Mouse (Mus musculus): Measurements from ENCODE around the gene Hist1h2bf. TPM values are rescaled to one million over a fixed set of nuclear protein-coding genes. Genes with fewer than 3 reads are reported as not detected.

Hist1h2bf gene
- total RNA-seq (2021): 100 to 1,000 TPM; 116 to 129 TPM

DNA sequence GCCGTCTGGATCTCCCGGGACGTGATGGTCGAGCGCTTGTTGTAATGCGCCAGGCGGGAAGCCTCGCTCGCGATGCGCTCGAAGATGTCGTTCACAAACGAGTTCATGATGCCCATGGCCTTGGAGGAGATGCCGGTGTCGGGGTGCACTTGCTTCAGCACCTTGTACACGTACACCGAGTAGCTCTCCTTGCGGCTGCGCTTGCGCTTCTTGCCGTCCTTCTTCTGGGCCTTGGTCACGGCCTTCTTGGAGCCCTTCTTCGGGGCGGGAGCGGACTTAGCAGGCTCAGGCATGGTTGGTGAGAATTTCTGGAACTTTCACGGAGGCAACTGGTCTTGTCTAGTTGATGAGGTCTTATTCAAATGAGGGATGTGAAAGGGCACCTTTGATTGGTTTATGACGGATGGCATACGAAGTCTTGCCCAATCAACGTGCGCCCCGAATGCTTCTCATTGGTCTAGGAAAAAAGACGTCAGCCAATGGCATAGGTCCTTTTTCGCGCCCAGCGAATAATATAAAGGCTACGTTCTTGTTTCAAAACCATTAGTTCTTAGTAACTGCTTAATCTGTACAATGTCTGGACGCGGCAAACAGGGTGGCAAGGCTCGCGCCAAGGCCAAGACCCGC lies at the start of gene Hist1h2bf, which contains the start of gene Hist1h2ad:
Hist1h2bf (minus strand) TSS at position 299 of the 627 bp plus-strand sequence.
Hist1h2ad (plus strand) TSS at position 484 of the 627 bp plus-strand sequence.
- intact Hi-C loops (cut with DNase I): loop anchor here (1.0 kb wide), 1 partner anchor 47 kb away; the partner anchor contains the start of gene Hist1h2be
- DNase-seq: peak; percentile 91 to 92

DNA sequence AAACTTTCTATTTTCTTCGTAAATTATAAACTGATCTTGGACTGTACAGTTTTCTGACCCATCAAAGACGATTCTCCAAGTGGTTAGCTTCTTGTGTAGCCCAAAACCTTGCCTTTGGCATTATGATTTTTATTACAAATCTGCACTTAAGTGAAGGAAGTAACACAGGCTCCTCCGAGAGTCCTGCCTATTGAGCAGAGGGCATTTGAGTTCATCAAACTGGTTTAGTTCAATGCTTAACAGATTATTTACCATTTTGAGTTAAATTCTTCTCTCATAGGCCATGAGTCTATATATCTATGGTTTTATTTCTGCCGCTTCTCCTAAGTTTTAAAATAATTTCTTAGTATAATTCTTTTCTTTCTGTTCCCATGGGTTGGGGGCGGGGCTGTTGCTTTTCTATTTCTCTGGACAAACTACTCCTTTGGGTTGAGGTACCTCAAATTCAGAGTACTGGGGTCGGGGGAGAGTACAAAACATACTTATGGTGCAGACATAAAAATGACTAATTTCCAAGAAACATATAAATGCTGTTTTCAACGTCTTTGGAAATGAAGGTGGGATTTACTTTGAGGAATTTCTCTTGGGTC lies 49.0 kb upstream of the Hist1h2bf start:
- DNase-seq: peak; percentile 17 to 43
- intact Hi-C loops (cut with DNase I): loop anchor here (1.0 to 5.0 kb wide), 4 partner anchors 36 to 114 kb away; partner anchors contain the start of genes Hist1h1c, Hist1h2bc and Hist1h4c

- peak; percentile 94 to 95 for DNase-seq
- intact Hi-C loops (cut with DNase I): loop anchor here (1.0 to 5.0 kb wide), 4 partner anchors 35 to 115 kb away; partner anchors contain the start of genes Hist1h1c, Hist1h2bc and Hist1h4c
Observed at GRCm38 (mm10) chr13:23622175-23622671, 48.2 kb upstream of the Hist1h2bf start, which contains the start of gene Hist1h1e. Hist1h1e (minus strand) TSS chr13:23622558.

GRCm38 (mm10) chr13:23621532-23622174 lies 47.7 kb upstream of the Hist1h2bf start:
- intact Hi-C loops (cut with DNase I): loop anchor here (1.0 to 5.0 kb wide), 5 partner anchors 34 to 116 kb away; partner anchors contain the start of genes Hist1h1c, Hist1h2ad, Hist1h2bc and Hist1h2bf

DNA sequence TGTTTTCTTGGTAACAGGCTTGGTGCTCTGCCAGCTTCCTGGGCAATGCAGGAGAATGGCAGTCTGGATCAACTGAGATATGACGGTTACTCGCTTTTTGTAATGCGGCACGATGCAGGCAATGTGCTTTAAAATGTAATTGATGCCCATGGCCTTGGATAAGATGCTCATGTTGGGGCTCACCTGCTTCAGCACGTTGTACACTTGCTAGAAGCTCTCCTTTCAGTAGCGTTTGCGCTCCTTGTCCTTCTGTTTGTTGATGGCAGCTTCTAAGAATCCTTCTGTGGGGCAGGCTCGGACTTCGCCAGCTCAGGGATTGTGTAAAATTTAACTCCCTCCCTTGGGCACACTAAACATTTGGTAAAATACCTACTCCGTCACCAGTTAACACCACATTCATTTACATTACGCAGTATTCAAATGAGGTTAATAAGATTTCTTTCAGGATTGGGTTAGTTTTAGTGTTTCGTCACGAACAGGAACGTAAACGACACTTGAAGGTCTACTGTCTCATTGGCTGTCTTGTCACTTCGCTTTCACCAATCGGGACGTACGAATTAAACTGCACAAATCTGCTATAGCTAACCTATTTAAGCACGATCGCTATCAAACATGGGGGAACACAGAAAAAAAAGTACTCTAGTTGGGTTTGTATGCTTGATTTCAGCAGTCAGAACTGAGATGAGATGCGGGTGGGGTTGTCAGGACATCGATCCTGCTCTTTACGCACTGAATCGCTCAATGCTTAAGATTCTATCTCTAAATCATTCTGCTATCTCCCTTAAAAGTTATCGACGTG lies 46.9 kb upstream of the Hist1h2bf start, which contains the start of gene Hist1h2be:
Hist1h2be (minus strand) TSS at position 392 of the 799 bp plus-strand sequence.
- intact Hi-C loops (cut with DNase I): loop anchor here (1.0 to 5.0 kb wide), 3 partner anchors 34 to 116 kb away; partner anchors contain the start of genes Hist1h1c, Hist1h2ad and Hist1h2bf
- peak; percentile 80 to 85 for DNase-seq

More at GRCm38 (mm10) chr13:23621532-23622174, 47.7 kb upstream of the Hist1h2bf start:
- peak in 1 of 2 experiments; percentile 78 for DNase-seq

GRCm38 (mm10) chr13:23620056-23620732 lies 46.2 kb upstream of the Hist1h2bf start:
- intact Hi-C loops (cut with DNase I): loop anchor here (5.0 kb wide), 2 partner anchors 33 to 117 kb away; partner anchors contain the start of gene Hist1h1c

GRCm38 (mm10) chr13:23611638-23612037 lies 37.6 kb upstream of the Hist1h2bf start:
- DNase-seq: no peak
- intact Hi-C loops (cut with DNase I): no loop called here

More at GRCm38 (mm10) chr13:23620056-23620732, 46.2 kb upstream of the Hist1h2bf start:
- peak in 1 of 2 experiments; percentile 16 for DNase-seq

GRCm38 (mm10) chr13:23610393-23610792 lies 36.4 kb upstream of the Hist1h2bf start:
- no peak for DNase-seq
- intact Hi-C loops (cut with DNase I): no loop called here

- DNase-seq: no peak
- intact Hi-C loops (cut with DNase I): no loop called here
Observed at GRCm38 (mm10) chr13:23609844-23610243, 35.8 kb upstream of the Hist1h2bf start.

DNA sequence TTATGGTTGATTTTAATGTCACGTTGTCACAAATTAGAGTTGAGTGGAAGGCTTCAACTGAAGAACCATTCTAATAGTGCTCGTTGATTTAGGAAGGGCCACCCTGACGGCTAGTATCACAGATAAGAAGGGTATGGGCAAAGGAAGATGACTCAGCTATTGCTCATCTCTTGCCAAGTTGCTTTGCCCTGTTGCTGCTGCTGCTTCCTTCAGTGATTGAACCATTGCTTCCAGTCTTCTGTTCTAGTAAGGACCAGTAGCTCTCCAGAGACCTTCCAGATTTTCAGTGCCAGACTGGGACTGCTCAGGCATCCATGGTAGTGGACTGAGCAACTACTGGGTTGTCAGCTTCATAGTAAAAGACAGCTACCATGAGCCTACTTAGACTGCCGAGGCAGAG lies 35.2 kb upstream of the Hist1h2bf start:
- intact Hi-C loops (cut with DNase I): no loop called here
- no peak for DNase-seq

GRCm38 (mm10) chr13:23605052-23605451 lies 31.1 kb upstream of the Hist1h2bf start:
- intact Hi-C loops (cut with DNase I): no loop called here
- DNase-seq: no peak

GRCm38 (mm10) chr13:23604452-23604851 lies 30.5 kb upstream of the Hist1h2bf start:
- no peak for DNase-seq
- intact Hi-C loops (cut with DNase I): no loop called here

DNA sequence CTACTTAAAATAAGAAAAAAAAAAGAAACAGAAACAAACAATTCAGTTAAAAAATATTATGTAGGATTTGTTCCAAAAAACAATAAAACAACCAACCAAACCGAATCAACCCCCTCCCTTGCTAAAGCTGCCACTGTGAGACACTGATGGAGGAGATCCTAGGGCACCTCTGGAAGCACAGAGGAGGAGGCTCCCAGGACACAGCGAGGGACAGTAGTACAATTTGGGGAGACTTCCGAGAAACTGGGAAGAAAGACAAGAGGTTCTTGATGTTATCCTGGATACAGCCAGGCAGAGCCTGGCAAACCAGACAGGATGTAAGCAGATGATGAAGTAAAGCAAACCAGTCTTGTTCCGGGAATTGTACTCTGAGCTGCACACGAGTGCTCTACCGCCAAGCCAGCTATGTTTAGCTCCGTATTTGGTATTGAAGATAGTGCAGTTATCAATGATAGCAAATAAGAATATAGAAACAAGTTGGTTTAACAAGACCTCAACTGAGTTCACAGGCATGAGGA lies 29.2 kb upstream of the Hist1h2bf start:
- no peak for DNase-seq
- intact Hi-C loops (cut with DNase I): no loop called here

DNA sequence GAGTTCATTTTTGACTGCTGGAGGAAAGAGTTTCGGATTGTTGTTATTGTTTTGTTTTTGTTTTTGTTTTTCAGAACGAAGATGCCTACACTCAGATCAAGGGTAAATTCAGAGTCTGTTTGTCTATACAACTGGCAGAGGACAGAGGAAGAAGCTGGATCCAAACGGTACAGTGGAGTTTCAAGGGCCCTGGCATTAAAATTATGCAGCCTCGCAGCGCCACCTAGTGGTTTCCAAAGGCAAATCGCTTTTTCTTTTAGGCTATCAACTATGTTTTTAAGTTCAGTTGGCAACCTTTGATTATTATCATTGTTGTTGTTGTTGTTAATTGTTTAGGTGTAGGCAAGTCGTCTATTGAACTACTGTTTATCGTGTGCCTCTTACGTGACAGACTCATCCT lies 24.0 kb upstream of the Hist1h2bf start:
- DNase-seq: peak; percentile 83 to 90
- intact Hi-C loops (cut with DNase I): loop anchor here (2.0 to 10.0 kb wide), 2 partner anchors 173 to 233 kb away; partner anchors contain the start of gene Zfp322a

GRCm38 (mm10) chr13:23595622-23596372 lies 21.8 kb upstream of the Hist1h2bf start:
- intact Hi-C loops (cut with DNase I): loop anchor here (2.0 to 10.0 kb wide), 2 partner anchors 171 to 231 kb away; partner anchors contain the start of gene Zfp322a
- no peak for DNase-seq

- no peak for DNase-seq
- intact Hi-C loops (cut with DNase I): loop anchor here (10.0 kb wide), 1 partner anchor 230 kb away; the partner anchor contains the start of gene Zfp322a
Observed at GRCm38 (mm10) chr13:23595185-23595584, 21.2 kb upstream of the Hist1h2bf start.

GRCm38 (mm10) chr13:23593051-23593770 lies 19.2 kb upstream of the Hist1h2bf start:
- no peak for DNase-seq
- intact Hi-C loops (cut with DNase I): loop anchor here (10.0 kb wide), 1 partner anchor 228 kb away; the partner anchor contains the start of gene Zfp322a
